Mouse (Mus musculus) midbrain, embryonic 10.5 days (tissue): ENCODE results near the gene Calr4. TPM values are rescaled to one million over a fixed set of nuclear protein-coding genes. Genes with fewer than 3 reads are reported as not detected.
A peak's percentile ranks its signal among the peaks of the same experiment; 100 is the strongest.

Experiments used
- DNase-seq: peaks from one replicate; pipeline ENCODE4 v3.0.0-alpha.2; 2017; ENCODE audit warnings: low spot score
- H3K27ac ChIP-seq: fragments of 300-500 bp; sonication (generic); replicated peaks from 2 replicates; pipeline ENCODE4 v1.5.1; 2016; ENCODE audit warnings: mild to moderate bottlenecking
- H3K27me3 ChIP-seq: fragments of 300-500 bp; sonication (generic); 2 replicates; pipeline ENCODE4 v1.6.1; 2016; ENCODE audit warnings: low read depth, mild to moderate bottlenecking; ENCODE audit not compliant: poor library complexity, severe bottlenecking
- H3K36me3 ChIP-seq: fragments of 300-500 bp; sonication (generic); 2 replicates; pipeline ENCODE4 v1.6.1; 2016; ENCODE audit warnings: mild to moderate bottlenecking, moderate library complexity
- H3K4me1 ChIP-seq: fragments of 300-500 bp; sonication (generic); 2 replicates; pipeline ENCODE4 v1.6.1; 2016
- H3K4me3 ChIP-seq: fragments of 300-500 bp; sonication (generic); 2 replicates; pipeline ENCODE4 v1.5.1; 2016; ENCODE audit warnings: mild to moderate bottlenecking, moderate library complexity
- H3K9me3 ChIP-seq: fragments of 300-500 bp; sonication (generic); replicated peaks from 2 replicates; pipeline ENCODE4 v1.6.1; 2016; ENCODE audit warnings: mild to moderate bottlenecking
- WGBS: fragments of 180-500 bp; shearing (Covaris S2); methylation state at CpG from one replicate; pipeline ENCODE4 v1.1.7; 2016; 5-methylcytosine and 5-hydroxymethylcytosine counted together
- polyA plus RNA-seq: library from polyadenylated mRNA; unstranded; fragments of >200 nt; fragmentation: Nextera tagmentation; extraction: Ambion mirVana; gene quantifications from 2 replicates; pipeline ENCODE4 v1.2.1, GENCODE M21; 2016

Gene Calr4
- polyA plus RNA-seq, 1 experiment from 2014 or later = 0.07 TPM

GRCm38 (mm10) chr4:109266744-109267143 lies 32.5 kb downstream of the Calr4 start:
- H3K4me1 ChIP-seq = no peaks in the 10 kb centered on the region
- H3K4me3 ChIP-seq = no peak overlapping the region
- no peaks in the 10 kb centered on the region for H3K9me3 ChIP-seq
- no peaks in the 10 kb centered on the region for H3K36me3 ChIP-seq
- 78% methylated on average over 2 of the region's 2 CpGs for WGBS
- no peak for DNase-seq
- H3K27ac ChIP-seq = no peak overlapping the region
- H3K27me3 ChIP-seq = no peaks in the 10 kb centered on the region

- Histone ChIP-seq H3K36me3 (no peaks in the 10 kb centered on the region), H3K27ac (no peak overlapping the region), H3K4me3 (no peak overlapping the region), H3K27me3 (no peaks in the 10 kb centered on the region), H3K4me1 (no peaks in the 10 kb centered on the region), H3K9me3 (no peaks in the 10 kb centered on the region)
- DNase-seq = no peak
- WGBS = 92% methylated on average over 3 of the region's 3 CpGs
These were observed 33.2 kb downstream of the Calr4 start for GRCm38 (mm10) chr4:109267452-109267851.

GRCm38 (mm10) chr4:109268903-109269302 lies 34.6 kb downstream of the Calr4 start:
- no peak overlapping the region for H3K4me3 ChIP-seq
- H3K27ac ChIP-seq = no peak overlapping the region
- H3K36me3 ChIP-seq = no peaks in the 10 kb centered on the region
- no peaks in the 10 kb centered on the region for H3K9me3 ChIP-seq
- 87% methylated on average over 3 of the region's 3 CpGs for WGBS
- no peak for DNase-seq
- H3K27me3 ChIP-seq = no peaks in the 10 kb centered on the region
- H3K4me1 ChIP-seq = no peaks in the 10 kb centered on the region

DNA sequence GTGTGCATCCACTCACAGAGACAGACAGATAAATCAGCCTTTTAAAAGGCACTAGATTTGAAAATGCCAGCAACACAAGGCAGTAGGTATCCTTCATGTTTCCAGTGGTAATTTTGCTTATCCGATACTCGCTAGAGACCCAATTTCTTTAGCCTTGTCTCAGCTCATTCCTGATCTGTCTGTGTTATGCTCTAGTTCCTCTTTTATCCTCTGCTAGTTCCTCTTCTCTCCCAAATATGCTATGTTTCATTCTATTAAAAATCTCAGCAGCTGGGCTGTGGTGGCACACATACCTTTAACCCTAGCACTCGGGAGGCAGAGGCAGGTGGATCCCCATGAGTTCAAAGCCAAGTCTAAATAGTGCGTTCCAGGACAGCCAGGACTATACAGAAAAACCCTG lies 37.5 kb downstream of the Calr4 start:
- WGBS = 90% methylated on average over 4 of the region's 4 CpGs
- H3K27ac ChIP-seq = no peak overlapping the region
- H3K27me3 ChIP-seq = no peaks in the 10 kb centered on the region
- no peaks in the 10 kb centered on the region for H3K4me1 ChIP-seq
- no peaks in the 10 kb centered on the region for H3K9me3 ChIP-seq
- H3K36me3 ChIP-seq = no peaks in the 10 kb centered on the region
- no peak overlapping the region for H3K4me3 ChIP-seq
- DNase-seq = no peak

DNA sequence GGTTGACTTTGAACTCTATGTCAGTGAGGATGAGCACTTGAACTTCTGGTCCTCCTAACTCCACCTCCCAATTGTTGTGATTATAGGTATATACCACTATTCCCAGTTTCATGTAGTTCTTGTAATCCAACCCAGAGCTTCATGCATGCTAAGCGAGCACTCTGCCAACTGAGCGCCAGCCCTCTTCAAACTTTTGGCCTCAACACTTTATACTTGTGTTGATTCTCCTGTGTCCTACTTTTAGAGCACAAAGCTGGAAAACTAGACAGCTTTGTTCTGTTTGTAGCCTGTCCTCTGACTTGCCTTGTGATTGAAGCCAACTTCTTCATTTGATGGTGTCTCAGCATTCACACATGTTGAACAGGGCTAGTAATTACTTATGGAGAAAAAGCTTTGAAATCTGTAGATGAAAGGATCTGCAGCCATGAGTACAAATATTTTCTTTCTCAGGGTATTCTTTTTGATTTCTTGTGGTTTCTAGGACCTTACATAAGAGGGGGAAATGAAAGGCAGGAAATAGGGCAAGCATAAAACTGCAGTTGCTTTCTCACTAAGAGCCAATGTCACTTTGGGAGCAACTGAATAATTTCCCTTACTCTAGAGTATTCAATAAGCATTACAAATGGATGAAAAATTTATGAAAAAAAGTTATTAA lies 39.4 kb downstream of the Calr4 start:
- Histone ChIP-seq H3K27me3 (no peaks in the 10 kb centered on the region), H3K4me1 (no peaks in the 10 kb centered on the region), H3K27ac (no peak overlapping the region), H3K36me3 (no peaks in the 10 kb centered on the region), H3K9me3 (no peaks in the 10 kb centered on the region), H3K4me3 (no peak overlapping the region)
- WGBS = 98% methylated on average over 2 of the region's 2 CpGs
- no peak for DNase-seq

GRCm38 (mm10) chr4:109279689-109280458 lies 45.6 kb downstream of the Calr4 start, which contains the start of gene Eps15:
TSS of gene Eps15 (plus strand) at chr4:109280268.
- DNase-seq = peak; percentile 94
- peak within 1 kb of the TSS; percentile 89 for H3K4me3 ChIP-seq
- H3K9me3 ChIP-seq = no peaks in the 10 kb centered on the region
- peaks cover 13% of the 10 kb centered on the region for H3K27me3 ChIP-seq
- peaks cover 14% of the 10 kb centered on the region for H3K4me1 ChIP-seq
- 4% methylated on average over 40 of the region's 44 CpGs for WGBS
- H3K27ac ChIP-seq = peak within 1 kb of the TSS; percentile 92
- H3K36me3 ChIP-seq = no peaks in the 10 kb centered on the region

DNA sequence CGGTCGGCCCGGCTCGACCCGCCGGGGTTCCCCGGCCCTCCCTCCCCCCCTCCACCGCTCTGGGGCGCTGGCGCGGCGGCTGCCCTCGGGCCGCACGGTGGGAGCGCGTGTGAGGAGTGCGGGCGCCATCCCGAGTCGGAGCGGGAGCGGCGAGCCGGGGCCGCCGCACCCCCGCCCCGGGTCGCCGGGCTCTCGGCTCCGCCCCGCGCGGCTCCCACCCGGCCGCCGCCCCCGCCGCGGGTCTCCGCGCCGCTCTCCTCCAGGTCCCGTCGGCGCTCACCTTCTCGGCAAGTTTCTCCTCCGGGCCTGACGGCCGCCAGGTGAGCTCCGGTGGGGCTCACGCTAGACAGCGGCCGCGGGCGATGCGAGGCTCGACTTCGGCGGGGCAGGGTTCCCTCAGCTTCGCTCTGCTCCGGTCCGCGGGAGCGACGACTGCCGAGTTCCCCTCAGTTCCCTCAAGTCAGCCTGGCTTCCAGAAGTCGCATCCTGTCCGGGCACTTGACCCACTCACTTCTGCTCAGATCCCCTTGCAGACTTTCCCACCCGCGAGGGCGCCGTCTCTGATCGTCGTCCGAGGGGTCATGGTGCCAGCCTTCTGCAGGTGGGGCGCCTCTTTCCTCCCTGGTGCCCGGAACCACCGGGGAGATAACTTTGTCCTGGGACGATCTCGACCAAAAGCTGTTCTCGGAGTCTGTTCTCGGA lies 46.3 kb downstream of the Calr4 start:
- peak; percentile 51 for DNase-seq
- peak overlapping the region; percentile 92 for H3K27ac ChIP-seq

DNA sequence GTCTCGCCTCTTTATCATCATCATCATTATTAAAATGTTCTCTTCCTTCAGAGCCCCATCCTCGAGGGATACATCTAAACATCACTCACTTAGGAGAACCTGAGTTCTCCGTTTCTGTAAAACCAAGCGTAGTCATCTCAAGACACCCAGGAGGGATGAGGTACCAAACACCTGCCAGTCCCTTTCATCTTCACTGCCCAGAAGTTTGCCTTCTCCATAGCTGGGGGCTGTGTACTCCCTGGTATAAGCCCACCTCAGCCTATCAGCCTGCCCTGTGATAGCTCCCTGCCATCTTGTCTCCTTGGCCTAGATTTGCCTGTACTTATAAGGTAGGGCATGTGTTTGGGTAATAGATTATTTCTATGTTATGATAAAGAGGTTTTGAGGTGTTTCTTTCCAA lies 46.9 kb downstream of the Calr4 start:
- Histone ChIP-seq H3K27me3 (peaks cover 13% of the 10 kb centered on the region), H3K27ac (no peak overlapping the region), H3K9me3 (no peaks in the 10 kb centered on the region), H3K4me3 (peak overlapping the region; percentile 89), H3K36me3 (no peaks in the 10 kb centered on the region), H3K4me1 (peaks cover 14% of the 10 kb centered on the region)
- no peak for DNase-seq
- WGBS = 11% methylated on average over 4 of the region's 4 CpGs

More for the DNA sequence above, 46.3 kb downstream of the Calr4 start:
- H3K4me3 ChIP-seq = peak overlapping the region; percentile 89
- no peaks in the 10 kb centered on the region for H3K9me3 ChIP-seq
- H3K27me3 ChIP-seq = peaks cover 13% of the 10 kb centered on the region
- H3K36me3 ChIP-seq = no peaks in the 10 kb centered on the region
- WGBS = under 1% methylated on average over 85 of the region's 85 CpGs
- peaks cover 14% of the 10 kb centered on the region for H3K4me1 ChIP-seq

- no peak overlapping the region for H3K27ac ChIP-seq
- no peaks in the 10 kb centered on the region for H3K9me3 ChIP-seq
- 85% methylated on average over 1 of the region's 1 CpGs for WGBS
- peaks cover 14% of the 10 kb centered on the region for H3K4me1 ChIP-seq
- no peak overlapping the region for H3K4me3 ChIP-seq
- no peaks in the 10 kb centered on the region for H3K36me3 ChIP-seq
- no peak for DNase-seq
- H3K27me3 ChIP-seq = peaks cover 13% of the 10 kb centered on the region
These were observed 47.7 kb downstream of the Calr4 start for GRCm38 (mm10) chr4:109281946-109282345.

- Histone ChIP-seq H3K36me3 (no peaks in the 10 kb centered on the region), H3K9me3 (no peaks in the 10 kb centered on the region), H3K27ac (no peak overlapping the region), H3K4me3 (no peak overlapping the region), H3K27me3 (no peaks in the 10 kb centered on the region), H3K4me1 (no peaks in the 10 kb centered on the region)
- DNase-seq = no peak
These were observed 60.3 kb downstream of the Calr4 start for GRCm38 (mm10) chr4:109294629-109295028.

DNA sequence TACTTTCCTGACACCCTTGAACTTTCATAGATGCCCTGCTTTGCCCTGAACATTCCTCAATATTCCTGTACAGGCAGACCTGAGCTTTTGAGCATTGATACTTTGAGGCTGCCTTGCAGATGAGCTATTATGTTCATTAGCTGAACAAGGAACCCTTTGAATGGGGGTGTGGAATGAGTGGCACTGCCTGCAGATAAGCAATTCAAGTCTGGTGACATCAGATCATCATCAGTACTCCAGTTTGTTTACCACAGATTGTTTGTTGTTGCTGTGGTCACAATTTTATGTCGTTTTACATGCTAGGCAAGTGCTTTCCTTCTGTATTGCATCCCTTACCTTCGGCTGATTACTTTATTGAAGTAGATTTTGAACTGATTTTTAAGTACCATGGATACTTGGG lies 62.2 kb downstream of the Calr4 start:
- no peaks in the 10 kb centered on the region for H3K4me1 ChIP-seq
- no peaks in the 10 kb centered on the region for H3K27me3 ChIP-seq
- no peak overlapping the region for H3K4me3 ChIP-seq
- no peak for DNase-seq
- no peaks in the 10 kb centered on the region for H3K36me3 ChIP-seq
- no peaks in the 10 kb centered on the region for H3K9me3 ChIP-seq
- H3K27ac ChIP-seq = no peak overlapping the region
- WGBS = 81% methylated on average over 2 of the region's 2 CpGs

GRCm38 (mm10) chr4:109299136-109299535 lies 64.9 kb downstream of the Calr4 start:
- no peaks in the 10 kb centered on the region for H3K36me3 ChIP-seq
- no peak overlapping the region for H3K27ac ChIP-seq
- no peak overlapping the region for H3K4me3 ChIP-seq
- no peak for DNase-seq
- H3K9me3 ChIP-seq = no peaks in the 10 kb centered on the region
- H3K4me1 ChIP-seq = no peaks in the 10 kb centered on the region
- no peaks in the 10 kb centered on the region for H3K27me3 ChIP-seq
